Mouse (Mus musculus): ENCODE measurements around the gene Ubap1. TPM values are rescaled to one million over a fixed set of nuclear protein-coding genes. Genes with fewer than 3 reads are reported as not detected.

Ubap1 gene
- total RNA-seq, 2 experiments from 2014 or later: 40.6 to 41.4 TPM

- DNase-seq: peak in 1 of 2 experiments; percentile 7
Observed at GRCm38 (mm10) chr4:41353265-41353664, 4.5 kb downstream of the Ubap1 start.

- DNase-seq: no peak
Observed at GRCm38 (mm10) chr4:41357154-41357553, 8.4 kb downstream of the Ubap1 start.

GRCm38 (mm10) chr4:41358669-41359068 lies 9.9 kb downstream of the Ubap1 start:
- no peak for DNase-seq

GRCm38 (mm10) chr4:41359358-41359757 lies 10.6 kb downstream of the Ubap1 start:
- peak in 1 of 2 experiments; percentile 8 for DNase-seq

- DNase-seq: no peak
Observed at GRCm38 (mm10) chr4:41361059-41361458, 12.3 kb downstream of the Ubap1 start.

- DNase-seq: no peak
Observed at GRCm38 (mm10) chr4:41368198-41368597, 19.4 kb downstream of the Ubap1 start.

GRCm38 (mm10) chr4:41369702-41370437 lies 21.1 kb downstream of the Ubap1 start:
- no peak for DNase-seq

- DNase-seq: peak in 1 of 2 experiments; percentile 16
Observed at GRCm38 (mm10) chr4:41377567-41377966, 28.8 kb downstream of the Ubap1 start.

GRCm38 (mm10) chr4:41381213-41381950 lies 32.6 kb downstream of the Ubap1 start:
- no peak for DNase-seq

GRCm38 (mm10) chr4:41386412-41386975 lies 37.7 kb downstream of the Ubap1 start:
- no peak for DNase-seq

- DNase-seq: peak in 1 of 2 experiments; percentile 57
Observed at GRCm38 (mm10) chr4:41387755-41388469, 39.1 kb downstream of the Ubap1 start.

- peak in 1 of 2 experiments; percentile 22 for DNase-seq
Observed at GRCm38 (mm10) chr4:41388616-41389015, 39.8 kb downstream of the Ubap1 start.

- DNase-seq: no peak
Observed at GRCm38 (mm10) chr4:41389240-41389639, 40.4 kb downstream of the Ubap1 start.

GRCm38 (mm10) chr4:41390122-41390521 lies 41.3 kb downstream of the Ubap1 start:
- peak; percentile 76 to 91 for DNase-seq

- DNase-seq: no peak
Observed at GRCm38 (mm10) chr4:41391015-41391414, 42.2 kb downstream of the Ubap1 start.

GRCm38 (mm10) chr4:41394651-41395050 lies 45.9 kb downstream of the Ubap1 start:
- no peak for DNase-seq

GRCm38 (mm10) chr4:41398353-41398752 lies 49.6 kb downstream of the Ubap1 start:
- DNase-seq: no peak

- peak in 1 of 2 experiments; percentile 54 for DNase-seq
Observed at GRCm38 (mm10) chr4:41399904-41400303, 51.1 kb downstream of the Ubap1 start.

GRCm38 (mm10) chr4:41401167-41401566 lies 52.4 kb downstream of the Ubap1 start:
- DNase-seq: no peak

- no peak for DNase-seq
Observed at GRCm38 (mm10) chr4:41401573-41401972, 52.8 kb downstream of the Ubap1 start.

GRCm38 (mm10) chr4:41406597-41406996 lies 57.8 kb downstream of the Ubap1 start:
- no peak for DNase-seq

GRCm38 (mm10) chr4:41407353-41407752 lies 58.6 kb downstream of the Ubap1 start:
- no peak for DNase-seq
